Mouse (Mus musculus) cerebellum, postnatal 4 days (tissue): ENCODE data around the gene Txndc5.

ENCODE experiments used
- DNase-seq, 2 experiments: peaks; one replicate each; pipeline ENCODE4 v3.0.0; 2022; ENCODE audit warnings: low spot score in 2 of 2, mixed read lengths in 1 of 2

Txndc5 gene

GRCm38 (mm10) chr13:38528687-38529294, at the start of gene Txndc5:
Txndc5 (minus strand) TSS chr13:38528824.
- no peak for DNase-seq

GRCm38 (mm10) chr13:38574668-38575067, 46.0 kb upstream of the Txndc5 start:
- no peak for DNase-seq

- DNase-seq, result no peak
Observed at GRCm38 (mm10) chr13:38573281-38573680, 44.7 kb upstream of the Txndc5 start.

GRCm38 (mm10) chr13:38565245-38565644, 36.6 kb upstream of the Txndc5 start:
- no peak for DNase-seq

GRCm38 (mm10) chr13:38554611-38555010, 26.0 kb upstream of the Txndc5 start:
- no peak for DNase-seq

GRCm38 (mm10) chr13:38554210-38554609, 25.6 kb upstream of the Txndc5 start:
- no peak for DNase-seq

GRCm38 (mm10) chr13:38548681-38549080, 20.1 kb upstream of the Txndc5 start:
- DNase-seq, result no peak

GRCm38 (mm10) chr13:38547717-38548116, 19.1 kb upstream of the Txndc5 start:
- no peak for DNase-seq

- DNase-seq, result no peak
Observed at GRCm38 (mm10) chr13:38546754-38547153, 18.1 kb upstream of the Txndc5 start.

- no peak for DNase-seq
Observed at GRCm38 (mm10) chr13:38545460-38545859, 16.8 kb upstream of the Txndc5 start.

- no peak for DNase-seq
Observed at GRCm38 (mm10) chr13:38544769-38545445, 16.3 kb upstream of the Txndc5 start.

GRCm38 (mm10) chr13:38543455-38544125, 15.0 kb upstream of the Txndc5 start:
- DNase-seq, result no peak

- no peak for DNase-seq
Observed at GRCm38 (mm10) chr13:38539192-38539900, 10.7 kb upstream of the Txndc5 start.

- DNase-seq, result no peak
Observed at GRCm38 (mm10) chr13:38537521-38537920, 8.9 kb upstream of the Txndc5 start.

GRCm38 (mm10) chr13:38534731-38535130, 6.1 kb upstream of the Txndc5 start:
- DNase-seq, result no peak

- no peak for DNase-seq
Observed at GRCm38 (mm10) chr13:38534016-38534415, 5.4 kb upstream of the Txndc5 start.

- no peak for DNase-seq
Observed at GRCm38 (mm10) chr13:38533461-38533860, 4.8 kb upstream of the Txndc5 start.

- no peak for DNase-seq
Observed at GRCm38 (mm10) chr13:38531498-38531897, 2.9 kb upstream of the Txndc5 start.

- DNase-seq, result no peak
Observed at GRCm38 (mm10) chr13:38529576-38529975, 952 bp upstream of the Txndc5 start.

GRCm38 (mm10) chr13:38527797-38528650, 600 bp downstream of the Txndc5 start:
- DNase-seq, result peak; percentile 60 to 77

- DNase-seq, result no peak
Observed at GRCm38 (mm10) chr13:38527041-38527796, 1.4 kb downstream of the Txndc5 start.
